Comparison of ENCODE assay signal across 10 mouse cellular contexts in the genomic region with DNA sequence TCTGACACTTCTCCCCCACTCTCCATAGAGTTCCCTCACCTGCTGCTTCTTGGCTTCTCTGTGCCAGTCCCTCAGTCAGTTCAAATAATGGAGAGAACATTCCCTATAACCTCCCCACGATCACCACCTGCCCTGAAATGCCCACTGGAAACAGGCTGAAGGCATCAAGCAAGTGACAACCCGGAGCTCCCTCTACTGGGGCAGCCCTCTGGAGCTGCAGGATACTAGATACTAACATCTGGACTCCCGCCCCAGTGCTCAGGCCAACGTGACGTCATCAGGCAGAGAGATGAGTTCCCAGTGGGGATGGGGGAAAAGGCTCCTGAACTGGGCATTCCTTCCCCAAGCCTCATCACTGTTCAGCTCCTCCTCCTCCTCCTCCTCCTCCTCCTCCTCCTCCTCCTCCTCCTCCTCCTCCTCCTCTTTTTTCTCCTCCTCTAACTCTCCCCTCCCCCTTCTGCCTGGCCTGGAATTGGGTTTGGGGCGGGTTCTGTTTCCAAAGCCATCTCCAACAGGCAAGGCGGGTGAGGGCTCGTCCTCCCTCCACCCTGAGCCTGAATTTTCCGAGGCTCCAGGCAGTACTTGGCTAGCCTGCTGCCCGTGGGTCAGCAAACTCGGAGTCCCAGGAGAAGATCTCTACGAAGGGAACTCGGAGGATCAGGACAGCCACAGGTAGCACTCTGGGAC. TPM values are rescaled to one million over a fixed set of nuclear protein-coding genes. Genes with fewer than 3 reads are reported as not detected.
DNase-seq lines count a peak whose midpoint lies in the region; ATAC-seq and TF ChIP-seq lines count a peak whose summit lies in the region.
"Had no signal": no experiment of that assay in that cellular context is flagged by ENCODE, and none has a peak within 500 bp of the region (broad histone marks: within the 10 kb centered on the region; RNA-seq: fewer than 3 reads in every experiment).

Gene Mrgprf (plus strand): TSS at position 508 of the 687 bp plus-strand sequence.

- H3K36me3 ChIP-seq in hindbrain, embryonic 13.5 days = no peaks in the 10 kb centered on the region

- H3K4me2 ChIP-seq in hindbrain, embryonic 13.5 days = no peak within 1 kb of the TSS

- 0 out of 2 replicates have a peak, but pooled peaks cover 4% of the 10 kb centered on the region for H3K27me3 ChIP-seq in hindbrain, embryonic 13.5 days

- DNase-seq in frontal cortex, postnatal 25 days (ENCODE audit: low spot score in 2 of 2) = no peak
- peak; percentile 69 for DNase-seq in ES-CJ7 (ENCODE audit: low read depth, low spot score)
- peak; percentile 91 for DNase-seq in gastrocnemius, adult 2 months
- DNase-seq in lung, adult 18-20 months = peak; percentile 73 to 75
- DNase-seq in urinary bladder, postnatal 25 days (ENCODE audit: low spot score) = peak; percentile 70

- peaks cover 15% of the 10 kb centered on the region for H3K4me1 ChIP-seq in hindbrain, embryonic 13.5 days (replicated peaks)

- peak; percentile 45 for TF ChIP-seq CTCF in gastrocnemius, adult 2 months (IDR thresholded peaks at IDR 0.05)

- WGBS in hindbrain, embryonic 13.5 days = 41% methylated on average over 12 of the region's 13 CpGs

- H3K4me3 ChIP-seq in gastrocnemius, adult 2 months = peak within 1 kb of the TSS; percentile 71
- no peak within 1 kb of the TSS for H3K4me3 ChIP-seq in hindbrain, embryonic 13.5 days

- peak within 1 kb of the TSS; percentile 86 for H3K27ac ChIP-seq in gastrocnemius, adult 2 months
- H3K27ac ChIP-seq in hindbrain, embryonic 13.5 days = no peak within 1 kb of the TSS
- H3K27ac ChIP-seq: macrophage had no signal

- no peaks in the 10 kb centered on the region for H3K9me3 ChIP-seq in hindbrain, embryonic 13.5 days

- H3K9ac ChIP-seq in hindbrain, embryonic 13.5 days = no peak within 1 kb of the TSS

- intact Hi-C loops in gastrocnemius, adult 2 months (cut with DNase I) = no loop called here

- ATAC-seq in frontal cortex, adult (ENCODE audit: low TSS enrichment) = peak; percentile 16; the same call in 1 of the 2 replicates
- no peak for ATAC-seq in megakaryocyte progenitor cell, adult 5-6 weeks (replicated peaks; ENCODE audit: poor library complexity)
- ATAC-seq in hindbrain, embryonic 13.5 days (ENCODE audit: low FRiP score) = no peak

RNA-seq across cellular contexts. Expression of gene Mrgprf, which starts in this region (rescaled TPM):
- total RNA-seq in gastrocnemius, adult 2 months (2021) = 1 to 10 TPM; 2.7 to 2.8 TPM
- not detected in 2 replicates for total RNA-seq in megakaryocyte progenitor cell, adult 5-6 weeks (2015)
- total RNA-seq in megakaryocyte progenitor cell, adult 5-6 weeks (2017) = not detected in 2 replicates
- polyA plus RNA-seq in hindbrain, embryonic 13.5 days (2015; fragmentation: Nextera tagmentation; extraction: Ambion mirVana) = 2.2 and 2.7 TPM in 2 replicates
- total RNA-seq: CH12.LX had no signal
- polyA plus RNA-seq: macrophage had no signal

Comparison
In these comparisons a context has a peak if more than half of its experiments do, and no peak if none do; other contexts are left out.
1. DNase-seq: peak in ES-CJ7 (single experiment), gastrocnemius, adult 2 months (single experiment), lung, adult 18-20 months (2 of 2) and urinary bladder, postnatal 25 days (single experiment); none in frontal cortex, postnatal 25 days (0 of 2).